Mouse (Mus musculus) brain, embryonic 14.5 days (tissue): ENCODE measurements around the gene Scfd2. TPM values are rescaled to one million over a fixed set of nuclear protein-coding genes. Genes with fewer than 3 reads are reported as not detected.

Source experiments
- DNase-seq: peaks from one replicate; pipeline ENCODE4 v3.0.0-alpha.2; 2011; ENCODE audit warnings: low read depth
- CTCF ChIP-seq: fragments of 200-500 bp; IDR thresholded peaks from 2 replicates; pipeline ENCODE4 v1.5.1; 2012; ENCODE audit warnings: inconsistent platforms, mild to moderate bottlenecking, moderate library complexity, borderline replicate concordance; ENCODE audit not compliant: insufficient read depth, insufficient read length; ENCODE audit errors: extremely low read depth
- POLR2A ChIP-seq: fragments of 200-500 bp; IDR thresholded peaks from 2 replicates; pipeline ENCODE4 v1.6.1; 2012; ENCODE audit warnings: mild to moderate bottlenecking, inconsistent platforms, borderline replicate concordance; ENCODE audit not compliant: poor library complexity, insufficient read depth, insufficient read length, severe bottlenecking; ENCODE audit errors: extremely low read depth
- polyA plus RNA-seq: library from polyadenylated mRNA; depleted of rRNA; stranded (reverse); fragments of >200 nt; gene quantifications from 2 replicates; pipeline ENCODE4 v1.2.3, GENCODE M21; 2012

The Scfd2 gene
- polyA plus RNA-seq, 1 experiment, result 15.4 TPM

GRCm38 (mm10) chr5:74316333-74316945 lies 215.1 kb downstream of the Scfd2 start:
- TF ChIP-seq POLR2A (no peak), CTCF (no peak)
- no peak for DNase-seq

- TF ChIP-seq POLR2A (no peak), CTCF (no peak)
- DNase-seq, result peak; percentile 31
Measured at GRCm38 (mm10) chr5:74315471-74316245, 215.9 kb downstream of the Scfd2 start.

- no peak for TF ChIP-seq CTCF
- TF ChIP-seq POLR2A, result no peak
- DNase-seq, result peak; percentile 29
Measured at GRCm38 (mm10) chr5:74314501-74314900, 217.1 kb downstream of the Scfd2 start.

- no peak for TF ChIP-seq POLR2A
- no peak for TF ChIP-seq CTCF
- peak; percentile 19 for DNase-seq
Measured at GRCm38 (mm10) chr5:74313542-74313941, 218.0 kb downstream of the Scfd2 start.

GRCm38 (mm10) chr5:74311865-74312264 lies 219.7 kb downstream of the Scfd2 start:
- DNase-seq, result peak; percentile 31
- TF ChIP-seq CTCF (no peak), POLR2A (no peak)

GRCm38 (mm10) chr5:74311200-74311825 lies 220.2 kb downstream of the Scfd2 start:
- DNase-seq, result peak; percentile 87
- TF ChIP-seq POLR2A (no peak), CTCF (peak; percentile 86)

- no peak for DNase-seq
- TF ChIP-seq POLR2A, result no peak
- no peak for TF ChIP-seq CTCF
Measured at GRCm38 (mm10) chr5:74310101-74310500, 221.5 kb downstream of the Scfd2 start.

GRCm38 (mm10) chr5:74307242-74307641 lies 224.3 kb downstream of the Scfd2 start:
- no peak for TF ChIP-seq POLR2A
- no peak for TF ChIP-seq CTCF
- DNase-seq, result no peak

- DNase-seq, result no peak
- no peak for TF ChIP-seq POLR2A
- no peak for TF ChIP-seq CTCF
Measured at GRCm38 (mm10) chr5:74305533-74306189, 225.9 kb downstream of the Scfd2 start.

GRCm38 (mm10) chr5:74304767-74305166 lies 226.8 kb downstream of the Scfd2 start:
- TF ChIP-seq POLR2A, result no peak
- TF ChIP-seq CTCF, result no peak
- DNase-seq, result no peak

GRCm38 (mm10) chr5:74302331-74302730 lies 229.2 kb downstream of the Scfd2 start:
- no peak for DNase-seq
- TF ChIP-seq POLR2A (no peak), CTCF (no peak)

- no peak for DNase-seq
- TF ChIP-seq CTCF, result no peak
- TF ChIP-seq POLR2A, result no peak
Measured at GRCm38 (mm10) chr5:74301443-74301842, 230.1 kb downstream of the Scfd2 start.

GRCm38 (mm10) chr5:74300931-74301330 lies 230.6 kb downstream of the Scfd2 start:
- TF ChIP-seq POLR2A (no peak), CTCF (no peak)
- DNase-seq, result no peak
